Mouse (Mus musculus) E14TG2a.4 (cell line): ENCODE data around the gene Ccdc38.

Experiments used
- CTCF ChIP-seq: conservative IDR thresholded peaks from 2 replicates; pipeline ENCODE4 v1.5.1; 2014; ENCODE audit warnings: low read length
- NANOG ChIP-seq: IDR thresholded peaks from 2 replicates; pipeline ENCODE4 v1.6.1; 2014; ENCODE audit warnings: borderline replicate concordance, low read length, mixed read lengths

GRCm38 (mm10) chr10:93574966-93575365, 34.5 kb downstream of the Ccdc38 start:
- TF ChIP-seq NANOG (no peak), CTCF (no peak)
